Mouse (Mus musculus): ENCODE data around the gene Grik4.

DNA sequence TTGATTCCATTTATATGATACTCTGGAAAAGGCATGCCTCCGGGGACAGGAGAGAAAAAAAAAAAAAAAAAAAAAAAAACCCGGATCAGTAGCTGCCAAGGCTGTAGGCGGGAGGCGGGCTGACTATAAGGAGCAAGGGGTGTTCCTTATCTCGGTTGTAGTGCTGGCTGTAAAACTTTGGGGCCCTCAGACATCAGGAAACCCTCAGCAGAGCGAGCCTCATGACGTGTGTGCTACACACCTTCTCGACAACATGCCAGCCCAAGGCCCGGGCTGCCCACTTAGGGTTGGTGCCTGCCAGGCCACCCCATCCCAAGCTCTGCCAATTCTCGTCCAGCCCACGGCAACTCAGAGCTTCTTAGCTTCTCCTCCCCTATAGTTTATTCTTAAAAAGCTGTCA, 62.0 kb downstream of the Grik4 start:
- TF ChIP-seq CTCF (conservative IDR thresholded peaks at IDR 0.05; ENCODE audit: low read length) (no peak), POU5F1 (IDR thresholded peaks at IDR 0.05; ENCODE audit: borderline replicate concordance, low read length) (no peak), NANOG (IDR thresholded peaks at IDR 0.05; ENCODE audit: borderline replicate concordance, low read length) (no peak)

Measured in E14TG2a.4 (cell line).